Mouse (Mus musculus) kidney, postnatal 36 days (tissue): ENCODE measurements at regions not wholly inside any gene's neighbourhood (a gene's known extent, or its start where the extent isn't known, plus 50 kb on each side); places are given as distances from the start of the nearest gene placed in this dataset.
A peak's percentile ranks its signal among the peaks of the same experiment; 100 is the strongest.

Experiments used
- DNase-seq, 2 experiments: peaks; one replicate each; pipeline ENCODE4 v3.0.0; 2021 to 2022; ENCODE audit warnings: mixed read lengths in 2 of 2

DNA sequence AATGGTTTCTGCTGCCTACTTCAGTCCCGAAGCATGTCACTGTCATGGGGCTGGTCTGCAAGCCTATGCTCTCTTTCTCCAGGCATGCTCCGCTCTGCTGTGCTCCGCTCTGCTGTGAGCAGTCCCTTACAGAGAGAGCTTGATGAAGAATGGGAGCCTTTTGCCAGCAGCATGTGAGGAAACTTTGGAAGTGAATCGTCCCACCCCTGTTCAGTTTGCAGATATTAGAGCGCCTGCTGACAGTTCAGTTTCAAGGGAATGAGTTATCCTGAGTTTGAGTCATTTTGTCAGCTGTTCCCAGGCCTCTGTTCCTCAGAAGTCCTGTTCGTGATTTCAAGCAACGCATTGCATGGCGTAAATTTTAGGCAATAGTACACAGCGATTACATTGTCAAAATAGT is 173.6 kb downstream of the Gm19410 start:
- no peak for DNase-seq

DNA sequence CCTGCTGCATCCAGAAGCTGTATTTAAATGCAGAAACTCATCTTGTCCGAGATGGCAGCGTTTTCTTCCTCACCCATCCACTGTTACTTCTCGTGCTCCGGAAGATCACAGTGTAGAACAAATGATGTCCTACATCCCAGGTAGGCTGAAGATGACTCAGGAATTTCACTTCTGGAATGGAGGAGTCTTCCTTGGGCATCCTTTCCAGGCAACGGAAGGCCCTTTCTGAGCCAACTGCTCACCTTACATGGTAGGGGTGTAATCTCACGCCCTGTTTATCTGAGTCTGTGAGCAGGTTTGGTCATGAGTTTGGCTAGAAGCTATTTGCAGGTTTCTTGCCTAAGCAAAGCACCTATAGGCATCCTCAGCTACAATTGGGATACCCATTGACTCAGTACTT is 176.9 kb downstream of the Gm19410 start:
- DNase-seq = no peak

DNA sequence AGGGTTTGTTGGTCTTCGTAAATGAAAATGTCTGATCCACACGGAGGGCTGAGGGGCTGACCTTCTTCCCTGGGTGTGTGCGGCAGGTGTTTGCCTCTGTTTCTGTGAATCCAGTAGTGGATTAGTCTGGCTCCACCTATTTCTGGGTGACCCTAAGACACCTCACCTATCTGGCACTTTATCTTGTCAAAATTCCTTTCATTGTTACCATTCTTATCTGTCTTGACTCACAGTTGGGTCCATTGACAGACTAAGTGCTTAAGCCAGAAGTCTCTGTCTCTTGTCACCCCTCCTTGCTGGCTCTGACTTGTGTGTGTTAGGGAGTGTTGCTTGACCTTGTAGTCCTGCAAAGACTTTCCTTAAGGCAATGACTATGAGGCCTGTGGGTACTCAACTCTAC is 178.1 kb downstream of the Gm19410 start:
- no peak for DNase-seq

GRCm38 (mm10) chr8:35944461-35944860 is 178.9 kb downstream of the Gm19410 start:
- no peak for DNase-seq

GRCm38 (mm10) chr8:35946539-35946940 is 180.9 kb downstream of the Gm19410 start:
- DNase-seq = no peak

DNA sequence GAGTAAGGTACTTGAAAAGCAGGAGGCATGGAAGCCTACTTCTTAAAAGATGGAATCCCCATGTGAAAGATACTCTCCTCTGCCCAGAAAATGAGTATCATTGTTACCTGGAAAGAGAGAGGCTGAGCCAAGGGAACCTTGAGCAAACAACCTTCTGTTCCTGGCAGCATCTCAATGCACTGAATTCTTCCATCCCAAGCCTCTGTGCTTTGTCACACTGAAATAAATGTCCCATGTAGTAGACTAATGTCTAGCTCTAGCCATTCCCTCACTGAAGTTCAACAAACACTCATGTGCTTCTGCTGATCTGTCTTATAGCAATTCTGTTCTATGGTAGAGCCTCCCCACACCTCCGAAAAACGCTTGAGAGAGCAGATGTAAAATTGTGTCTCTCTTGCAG is 182.6 kb downstream of the Gm19410 start:
- no peak for DNase-seq

GRCm38 (mm10) chr8:35948751-35949183 is 183.2 kb downstream of the Gm19410 start:
- DNase-seq = no peak

GRCm38 (mm10) chr8:35955506-35955905 is 189.9 kb downstream of the Gm19410 start:
- DNase-seq = no peak

DNA sequence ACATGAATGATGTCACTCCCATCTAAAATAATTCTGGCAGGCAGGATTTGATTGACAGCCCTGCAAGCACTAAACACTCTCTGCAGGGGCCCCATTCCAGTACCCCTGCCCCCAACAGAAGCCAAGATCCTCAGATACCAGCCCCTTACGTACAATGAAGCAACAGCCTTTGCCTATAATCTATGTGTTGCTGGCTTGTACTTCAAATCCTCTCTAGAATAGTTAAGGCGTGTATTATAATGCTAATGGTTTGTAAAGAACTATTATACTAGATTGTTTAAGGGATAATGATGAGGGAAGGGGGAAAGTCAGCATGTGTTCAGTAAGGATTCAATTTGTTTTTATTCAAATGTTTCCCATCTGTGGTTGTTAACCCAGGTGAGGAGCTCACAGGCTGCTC is 190.7 kb downstream of the Gm19410 start:
- no peak for DNase-seq

- DNase-seq = peak in 1 of 2 experiments; percentile 11
Observed at GRCm38 (mm10) chr8:35959201-35959600, 193.6 kb downstream of the Gm19410 start.

GRCm38 (mm10) chr8:35960867-35961614 is 195.5 kb downstream of the Gm19410 start:
- no peak for DNase-seq

- peak in 1 of 2 experiments; percentile 16 for DNase-seq
Observed at GRCm38 (mm10) chr8:35961615-35962220, 196.1 kb downstream of the Gm19410 start.

GRCm38 (mm10) chr8:35964932-35965331 is 199.3 kb downstream of the Gm19410 start:
- no peak for DNase-seq

- DNase-seq = no peak
Observed at GRCm38 (mm10) chr8:35968341-35968740, 202.8 kb downstream of the Gm19410 start.

DNA sequence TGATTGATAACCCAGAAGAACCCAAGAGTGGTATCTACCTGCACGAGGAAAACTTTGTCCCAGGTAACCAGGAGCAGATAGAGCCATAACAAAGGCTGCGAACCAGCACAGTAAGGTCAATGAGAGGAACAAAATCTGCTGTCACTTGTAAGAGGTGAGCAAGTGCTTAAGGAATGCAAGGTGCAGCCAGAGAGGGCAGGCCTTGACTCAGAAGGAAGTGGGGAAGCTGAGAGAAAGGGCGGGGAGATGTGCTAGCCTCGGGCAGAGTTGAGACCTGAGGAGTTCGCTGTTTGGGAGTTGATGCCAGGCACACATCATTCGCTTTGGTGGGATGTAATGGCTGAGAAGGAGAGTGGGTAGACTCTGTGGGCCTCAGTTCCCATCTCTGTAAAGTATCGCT is 205.5 kb downstream of the Gm19410 start:
- no peak for DNase-seq

DNA sequence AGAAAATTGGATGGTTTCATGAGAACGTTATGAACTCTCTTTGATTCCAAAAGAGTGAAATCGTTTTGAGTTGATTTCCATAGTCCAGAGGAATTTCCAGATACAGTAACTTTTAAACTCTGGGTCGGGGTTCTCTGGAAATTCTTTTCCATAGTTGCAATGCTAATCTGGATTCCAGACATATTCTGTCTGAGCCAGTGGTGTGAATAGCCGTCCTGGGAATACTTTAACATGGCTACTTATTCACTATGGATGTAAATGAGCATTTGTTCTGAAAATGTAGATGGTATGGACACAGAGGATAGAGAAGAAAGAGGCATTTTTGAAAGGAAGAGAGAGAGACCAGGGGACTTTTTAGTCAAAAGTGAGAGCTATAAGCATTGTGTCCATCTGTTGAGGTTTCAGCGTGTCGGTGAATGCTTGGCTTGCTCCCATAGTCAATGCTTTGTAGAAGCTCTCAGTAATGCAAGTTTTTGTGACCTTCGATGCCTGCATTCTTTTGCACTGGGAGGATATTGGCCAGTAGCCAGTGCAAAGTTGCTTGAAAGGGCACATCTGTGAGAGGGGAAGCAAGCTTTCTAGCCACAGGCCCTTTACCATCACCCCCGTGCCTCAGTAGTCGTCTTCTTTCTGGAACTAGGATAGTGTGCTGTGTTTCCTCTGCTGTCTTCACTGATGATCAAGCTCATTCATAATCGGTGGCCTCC is 208.9 kb downstream of the Gm19410 start:
- peak; percentile 57 to 70 for DNase-seq

GRCm38 (mm10) chr8:35979638-35980255 is 214.2 kb downstream of the Gm19410 start:
- no peak for DNase-seq

DNA sequence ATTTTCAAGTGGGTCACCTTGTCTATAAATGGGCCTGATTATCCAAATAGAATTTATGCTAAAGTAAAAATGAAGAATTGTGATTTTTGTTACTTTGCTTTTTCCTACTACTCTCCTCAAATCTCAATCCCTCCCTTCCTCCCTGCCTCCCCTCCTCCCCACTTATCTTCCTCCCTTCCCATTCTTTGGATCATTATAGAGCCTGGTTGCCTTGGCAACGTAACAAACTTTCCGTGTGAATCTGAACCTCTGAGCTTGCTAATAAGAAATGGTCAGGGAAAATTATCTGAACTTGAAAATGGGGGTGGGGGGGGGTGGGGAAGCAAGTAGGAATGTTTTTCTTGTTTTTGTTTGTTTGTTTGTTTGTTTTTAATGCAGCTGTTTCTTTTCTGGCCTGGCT is 217.5 kb downstream of the Gm19410 start:
- DNase-seq = no peak

GRCm38 (mm10) chr8:35985152-35985689 is 219.6 kb downstream of the Gm19410 start:
- peak; percentile 30 to 40 for DNase-seq

GRCm38 (mm10) chr8:35987327-35987726 is 221.7 kb downstream of the Gm19410 start:
- DNase-seq = no peak

DNA sequence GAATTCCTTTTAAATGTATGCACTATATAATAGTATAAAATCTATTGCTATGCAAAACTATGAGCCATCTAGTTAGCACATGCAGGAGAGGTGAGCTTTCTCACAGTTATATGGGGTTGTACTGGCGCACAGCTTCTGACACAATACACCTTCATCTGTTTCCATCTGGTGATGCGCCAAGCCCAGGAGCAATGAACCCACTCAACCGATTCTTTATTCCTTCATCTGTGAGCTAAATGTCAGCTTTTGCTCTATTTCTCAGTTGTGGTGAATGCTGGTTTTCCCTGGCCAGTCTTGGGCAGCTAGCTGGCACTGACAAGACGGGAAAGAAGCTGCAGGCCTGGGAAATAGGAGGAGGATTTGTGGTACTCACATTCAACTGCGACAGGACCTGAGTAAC is 225.4 kb downstream of the Gm19410 start:
- DNase-seq = no peak

DNA sequence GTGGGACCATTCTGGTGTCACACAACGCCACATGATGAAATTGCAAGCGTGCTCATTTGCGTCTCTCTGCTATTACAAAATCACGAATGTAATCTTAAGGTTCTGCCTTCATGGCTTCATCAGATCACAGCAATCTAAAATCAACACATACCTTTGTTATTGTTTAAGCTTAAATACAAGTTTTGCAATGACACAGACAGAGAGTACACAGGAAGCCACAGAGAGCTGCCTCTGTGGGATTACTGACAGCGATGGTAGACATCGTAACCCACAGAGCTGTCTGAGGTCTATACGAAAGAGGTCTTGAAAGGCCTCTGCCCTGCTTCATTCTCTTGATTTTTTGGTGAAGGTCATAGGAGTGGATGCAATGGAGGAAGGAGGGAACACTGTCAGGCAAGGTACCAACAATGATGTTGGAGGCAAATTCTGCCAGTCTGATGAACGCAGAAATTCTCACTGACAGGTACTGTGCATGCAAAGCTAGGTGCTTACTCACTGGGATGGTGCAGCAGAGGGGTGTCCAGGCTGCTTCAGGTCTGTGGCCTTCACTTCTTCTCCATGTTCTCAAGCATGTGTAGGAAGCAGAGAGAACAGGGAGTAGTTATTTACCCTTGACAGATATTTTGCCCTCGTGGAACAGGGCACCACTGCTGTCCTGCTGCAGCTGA is 226.5 kb downstream of the Gm19410 start:
- DNase-seq = no peak
